Mouse (Mus musculus): ENCODE measurements at regions not wholly inside any gene's neighbourhood (a gene's known extent, or its start where the extent isn't known, plus 50 kb on each side); places are given as distances from the start of the nearest gene placed in this dataset.
"Not testable (repeated sequence)": the region's sequence is repeated elsewhere in the genome, so short reads cannot be mapped to it uniquely, and the experiment has no call there.

DNA sequence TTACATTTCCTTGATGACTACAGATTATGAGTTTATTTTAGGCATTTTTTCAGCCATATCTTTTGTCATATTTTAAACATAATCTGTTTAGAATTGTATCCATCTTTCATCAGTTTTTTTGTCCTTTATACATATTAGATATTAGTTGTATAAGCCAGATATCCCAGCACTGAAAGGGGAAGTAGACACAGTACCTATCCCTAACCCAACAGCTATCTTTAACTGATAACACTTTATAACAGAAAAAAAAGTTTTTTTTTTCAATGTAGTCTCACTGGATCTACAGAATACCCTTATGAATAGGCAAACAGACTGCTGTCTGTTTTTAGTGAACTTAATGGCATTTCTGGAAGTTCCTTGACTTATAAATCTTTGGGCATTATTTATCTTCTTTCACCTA is 1152.1 kb upstream of the Fam98a start:
- DNase-seq = no peak

DNA sequence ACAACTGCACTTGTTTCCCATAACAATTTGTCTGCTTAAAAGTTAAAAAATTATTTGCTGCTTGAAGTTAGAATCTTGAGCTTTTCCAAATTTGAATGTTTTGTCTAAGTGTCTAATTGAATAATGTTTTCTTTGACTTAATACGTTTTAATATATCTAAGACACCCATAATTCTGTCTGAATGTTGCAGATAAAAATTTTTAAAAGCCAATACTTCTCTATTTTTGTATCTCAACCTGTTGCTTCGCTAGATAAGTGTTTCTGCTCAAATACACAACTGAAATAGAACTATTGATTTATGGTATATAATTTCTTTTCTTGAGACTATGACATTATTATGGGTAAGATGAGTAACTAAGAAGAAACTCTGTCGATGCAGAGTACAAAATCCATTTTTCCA is 1144.5 kb upstream of the Fam98a start:
- DNase-seq = no peak

DNA sequence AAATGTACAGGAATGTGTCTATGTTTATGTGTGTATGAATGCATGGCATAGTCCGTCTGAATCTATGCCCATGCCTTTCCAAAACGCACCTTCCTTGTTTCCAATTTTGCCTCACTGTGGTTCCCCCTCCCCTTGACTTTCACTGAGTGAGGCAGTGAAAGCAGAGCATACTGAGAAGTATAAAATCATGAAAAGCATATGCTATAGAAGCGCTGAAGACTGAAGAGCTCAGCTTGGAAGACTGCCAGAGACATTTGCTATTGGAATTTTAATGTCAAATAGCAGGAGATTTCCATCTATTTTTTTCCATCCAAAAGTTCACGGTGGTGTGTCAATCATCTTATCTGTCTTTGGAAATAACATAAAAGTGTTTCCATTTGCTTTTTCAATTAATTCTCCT is 1106.3 kb upstream of the Fam98a start:
- DNase-seq = no peak

DNA sequence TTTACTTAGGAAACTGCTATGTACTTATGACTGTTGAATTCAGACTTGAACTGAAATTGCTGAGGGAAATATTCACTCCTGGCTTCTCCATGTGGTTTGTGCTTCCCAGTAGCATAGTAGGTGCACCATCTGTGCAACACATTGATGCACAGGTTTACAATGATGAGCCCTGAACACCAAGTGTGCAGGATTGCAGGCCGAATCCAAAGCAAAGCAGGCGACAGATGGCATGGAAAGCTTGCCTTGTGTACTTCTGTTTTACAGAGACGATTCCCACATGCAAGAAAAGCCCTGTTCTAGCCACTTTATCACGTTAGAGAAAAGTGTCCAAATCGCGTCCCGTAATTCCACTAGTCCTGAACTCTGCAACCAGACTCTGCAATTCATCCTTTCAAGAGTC is 1074.2 kb upstream of the Fam98a start:
- peak; percentile 5 for DNase-seq

DNA sequence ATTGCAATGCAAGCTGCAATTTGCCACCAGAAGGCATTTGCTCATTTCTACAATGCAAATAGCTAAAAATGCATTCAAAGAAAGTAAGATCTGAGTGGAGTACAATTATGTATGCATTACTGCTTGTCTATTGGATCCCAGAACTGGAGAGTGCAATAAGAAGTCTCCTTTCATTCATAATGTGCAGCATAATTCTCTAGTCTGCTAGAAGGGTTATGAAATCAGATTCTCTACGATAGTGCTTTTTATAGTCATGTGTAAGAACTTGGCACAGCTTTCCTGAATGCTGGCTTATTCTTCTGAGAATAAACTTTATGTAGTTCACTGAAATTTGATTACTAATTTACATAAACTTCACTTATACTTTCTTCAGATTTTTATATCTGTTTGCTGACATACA is 1053.5 kb upstream of the Fam98a start:
- DNase-seq = peak; percentile 9

DNA sequence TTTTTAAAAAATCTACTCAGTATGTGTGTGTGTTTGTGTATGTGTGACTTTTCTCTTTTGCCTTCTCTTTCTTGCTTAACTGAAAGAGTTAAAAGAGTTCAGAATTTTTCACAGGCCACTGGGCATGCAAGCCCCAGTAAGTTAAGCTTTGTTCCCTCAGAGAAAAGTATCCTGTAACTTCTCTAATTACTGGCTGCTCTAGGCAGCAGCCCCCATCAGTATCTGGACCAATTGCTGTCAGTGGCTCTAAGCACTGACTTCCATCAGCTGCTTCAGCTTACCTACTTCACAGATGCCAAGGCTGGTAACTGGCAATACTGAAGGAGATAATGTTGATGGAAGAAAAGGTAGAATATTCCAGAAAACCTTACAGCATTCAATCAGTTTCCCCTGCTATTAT is 1026.6 kb upstream of the Fam98a start:
- no peak for DNase-seq

DNA sequence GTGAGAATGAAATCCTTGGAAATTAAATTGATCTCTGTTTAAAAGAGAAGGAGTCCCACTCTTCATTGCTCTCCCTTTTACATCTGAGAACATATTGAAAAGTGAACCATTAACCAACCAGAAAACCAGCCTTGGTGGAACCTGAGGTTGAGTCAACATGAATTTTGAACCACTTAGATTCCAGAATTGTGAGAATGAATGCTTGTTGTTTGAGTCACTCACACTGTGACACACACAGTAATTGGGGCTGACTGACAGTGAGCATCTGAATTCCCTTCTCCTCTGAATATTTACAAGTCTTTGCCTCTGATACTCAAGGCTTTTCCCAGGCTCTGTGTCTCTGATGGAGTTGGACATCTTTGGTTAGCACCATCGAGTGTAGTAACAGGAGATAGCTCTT is 1008.0 kb upstream of the Fam98a start:
- DNase-seq = no peak

DNA sequence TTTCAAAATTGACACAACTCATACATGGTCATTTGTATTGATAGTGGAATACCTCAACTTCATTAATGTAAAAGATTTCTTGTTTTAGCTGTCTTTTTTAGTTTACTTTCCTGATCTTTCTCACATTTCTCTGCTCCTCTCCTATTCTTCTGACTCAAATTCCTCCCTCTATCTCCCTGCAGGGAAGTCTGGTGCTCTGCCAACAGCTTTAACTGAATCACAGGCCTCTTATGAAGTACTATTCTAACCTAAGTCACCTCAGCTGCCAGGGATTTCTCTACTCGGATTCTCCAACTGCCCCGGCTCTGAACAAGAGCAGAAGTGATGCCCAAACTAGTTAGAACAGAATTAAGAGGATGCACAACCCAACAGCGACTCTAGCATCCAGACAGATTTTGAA is 993.8 kb upstream of the Fam98a start:
- peak; percentile 14 for DNase-seq

DNA sequence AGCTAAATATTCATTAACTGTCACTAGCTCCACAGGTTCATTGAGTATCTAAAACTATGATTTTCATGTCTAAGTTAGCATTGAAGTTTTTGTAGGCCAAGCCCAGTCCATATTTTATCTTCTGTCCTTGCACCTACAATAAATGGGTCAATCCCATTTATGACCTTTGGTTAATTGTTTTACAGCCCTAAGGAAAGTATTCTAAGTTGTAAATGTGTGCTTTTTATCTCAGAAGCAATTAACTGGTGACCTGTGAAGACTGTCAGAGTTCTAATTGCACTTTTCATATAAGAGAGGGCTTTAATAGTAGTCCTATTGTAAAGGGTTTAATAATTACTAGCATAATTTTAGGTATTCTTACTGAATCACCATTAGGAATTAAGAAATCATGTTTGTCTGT is 984.0 kb upstream of the Fam98a start:
- DNase-seq = no peak

DNA sequence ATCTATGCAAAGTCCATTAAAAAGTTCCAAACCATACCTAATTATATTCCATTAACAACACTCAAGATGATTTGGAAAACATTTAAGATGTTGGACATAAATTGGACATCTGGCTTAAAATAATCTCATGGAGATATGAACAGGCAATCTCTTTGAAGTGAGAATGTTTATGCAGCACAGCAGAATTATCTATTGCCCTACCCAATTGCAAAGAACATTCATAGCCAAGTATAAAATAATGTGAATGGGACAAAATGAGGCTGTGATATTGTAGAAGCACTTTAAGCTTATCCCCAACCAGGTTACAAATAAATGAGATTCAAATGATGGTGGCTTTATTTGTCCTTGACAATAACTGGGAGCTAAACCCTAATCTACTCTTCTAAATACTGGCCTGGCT is 950.0 kb upstream of the Fam98a start:
- no peak for DNase-seq

DNA sequence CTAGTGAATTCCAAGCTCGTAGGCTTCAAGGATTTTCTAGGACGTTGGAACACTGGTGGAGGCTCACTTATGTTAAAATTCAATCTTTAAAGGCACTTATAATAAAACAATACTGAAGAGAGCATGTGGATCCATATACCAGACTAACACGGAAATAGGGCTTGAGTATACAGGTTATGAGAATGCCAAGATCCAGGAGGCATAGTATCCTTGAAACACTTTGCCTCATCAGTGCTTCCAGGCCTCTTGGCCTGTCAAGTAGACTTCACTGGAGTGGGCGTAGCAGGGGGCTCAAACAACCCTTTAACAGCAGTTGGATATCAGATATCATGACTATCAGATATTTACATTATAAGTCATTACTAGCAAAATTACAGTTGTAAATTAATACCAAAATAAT is 948.7 kb upstream of the Fam98a start:
- no peak for DNase-seq

DNA sequence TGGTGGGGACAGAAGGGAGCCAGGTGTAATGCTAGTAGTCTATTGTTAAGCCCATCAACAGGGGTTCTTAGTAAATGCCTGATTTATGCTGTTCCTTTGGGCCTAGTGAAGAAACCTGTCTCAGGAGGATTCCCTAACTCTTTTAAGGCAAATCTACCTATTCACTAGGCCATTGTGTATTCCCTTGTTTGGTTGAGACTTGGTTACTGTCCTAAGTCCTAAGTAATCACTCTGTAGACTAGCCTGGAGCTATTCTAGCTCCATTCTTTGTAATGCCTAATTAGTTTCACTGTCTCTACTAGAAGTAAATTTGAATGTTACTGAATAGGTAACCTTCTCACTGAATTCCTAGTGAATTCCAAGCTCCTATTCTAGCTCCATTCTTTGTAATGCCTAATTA is 948.2 kb upstream of the Fam98a start:
- not testable (repeated sequence) for DNase-seq

DNA sequence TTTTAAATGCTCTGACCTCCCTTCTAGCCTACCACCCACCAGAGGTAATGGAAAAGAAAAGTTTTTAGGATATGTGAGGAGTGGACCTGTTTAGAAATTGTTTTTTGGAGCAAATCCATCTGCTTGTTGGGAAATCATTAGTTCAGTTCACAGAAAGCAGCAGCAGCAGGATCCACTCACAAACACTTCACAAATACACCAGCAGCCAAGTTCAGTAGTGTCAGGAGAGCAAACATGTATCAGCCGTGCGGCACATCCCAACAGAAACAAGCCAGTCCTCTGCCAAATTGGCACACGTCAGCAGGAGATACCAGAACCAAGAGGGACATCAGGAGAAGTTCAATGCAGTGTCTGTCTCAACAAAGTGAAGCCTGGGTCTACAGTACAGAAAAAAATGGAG is 935.6 kb upstream of the Fam98a start:
- DNase-seq = no peak

DNA sequence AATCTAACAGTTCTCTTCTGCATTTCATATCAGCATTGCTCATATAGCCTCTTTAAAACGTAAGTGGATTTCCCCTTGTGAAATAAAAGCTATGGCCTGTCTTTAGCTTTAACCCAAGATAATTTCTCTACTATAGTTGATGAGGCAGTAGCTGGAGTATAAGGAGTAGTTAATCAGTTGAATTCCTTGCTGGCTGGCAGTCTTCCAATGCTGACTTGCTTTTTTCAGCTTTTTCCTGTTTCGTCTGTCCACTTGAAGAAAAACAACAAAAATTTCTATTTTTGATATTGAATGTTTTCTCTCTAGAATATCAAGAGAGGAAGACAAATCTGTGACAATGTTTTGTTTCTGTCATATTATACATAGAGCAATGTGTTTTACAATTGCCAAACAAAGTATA is 932.4 kb upstream of the Fam98a start:
- no peak for DNase-seq

DNA sequence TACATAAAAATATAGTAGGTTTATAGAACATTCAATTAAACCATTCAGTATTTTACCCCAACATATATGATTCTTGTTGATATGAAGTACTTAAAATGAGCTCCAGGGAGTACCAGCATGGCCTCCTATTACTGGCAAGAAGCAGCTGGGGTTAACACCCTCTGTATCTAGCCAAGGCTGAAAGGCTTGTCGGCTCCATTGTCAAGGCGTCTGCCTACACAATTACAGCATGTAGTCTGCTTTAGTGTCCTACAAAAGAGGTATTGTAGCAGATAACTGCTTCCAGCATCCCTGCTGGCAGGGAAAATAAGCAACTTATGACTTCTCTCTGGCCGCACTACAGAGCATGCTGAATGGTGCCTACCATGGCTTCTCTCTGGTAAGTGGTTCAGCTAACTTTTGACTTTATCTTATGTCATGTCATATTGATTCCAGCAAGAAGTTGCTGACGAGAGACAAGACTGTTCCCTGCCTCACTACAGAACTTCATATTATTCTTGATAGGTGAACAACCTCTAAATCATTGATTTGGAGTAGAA is 899.6 kb upstream of the Fam98a start:
- no peak for DNase-seq
